Comparison of ENCODE assay signal across 25 mouse cellular contexts in the genomic region with DNA sequence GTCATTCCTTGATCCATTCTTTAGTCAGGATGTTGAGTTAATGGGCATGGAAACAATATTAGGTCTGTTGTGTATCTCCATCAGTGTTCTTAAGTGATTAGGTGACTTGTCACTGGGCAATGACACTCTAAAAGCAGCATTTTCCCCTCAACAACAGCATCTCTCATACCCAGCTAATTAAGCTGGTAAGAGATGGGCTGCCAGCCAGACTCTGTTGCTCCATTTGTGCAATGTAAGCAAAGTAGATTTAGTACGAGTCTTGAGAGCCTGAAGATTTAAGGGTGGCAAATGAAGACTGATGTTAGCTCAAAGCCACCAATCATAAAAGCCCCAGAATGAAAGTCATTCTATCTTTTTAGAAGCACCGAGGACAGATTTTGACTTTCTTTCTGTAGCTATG.
"Had no signal": no experiment of that assay in that cellular context is flagged by ENCODE, and none has a peak within 500 bp of the region (broad histone marks: within the 10 kb centered on the region; RNA-seq: fewer than 3 reads in every experiment).

No protein-coding gene starts in this region.

- H3K9ac ChIP-seq: heart, embryonic 12.5 days; hindbrain, embryonic 12.5 days; hindbrain, embryonic 14.5 days; intestine, embryonic 15.5 days; limb, embryonic 12.5 days had no signal

- ATAC-seq: hindbrain, embryonic 16.5 days; inflammation-experienced regulatory T-cells, adult 6 months; intestine, embryonic 15.5 days; intestine, postnatal 0 days had no signal

- H3K36me3 ChIP-seq: heart, embryonic 10.5 days; heart, embryonic 12.5 days; hindbrain, embryonic 10.5 days; hindbrain, embryonic 12.5 days; intestine, embryonic 15.5 days; limb, embryonic 10.5 days; limb, embryonic 12.5 days had no signal

- H3K4me1 ChIP-seq: heart, embryonic 10.5 days; heart, embryonic 12.5 days; hindbrain, embryonic 10.5 days; hindbrain, embryonic 12.5 days; intestine, embryonic 15.5 days; limb, embryonic 10.5 days; limb, embryonic 12.5 days had no signal

- H3K4me3 ChIP-seq: heart, embryonic 10.5 days; heart, embryonic 12.5 days; hindbrain, embryonic 10.5 days; hindbrain, embryonic 12.5 days; intestine, embryonic 15.5 days; layer of hippocampus, adult 2 months; left cerebral cortex, adult 2 months; limb, embryonic 10.5 days; limb, embryonic 12.5 days had no signal

- H3K9me3 ChIP-seq: heart, embryonic 10.5 days; heart, embryonic 12.5 days; hindbrain, embryonic 10.5 days; hindbrain, embryonic 12.5 days; intestine, embryonic 15.5 days; limb, embryonic 10.5 days; limb, embryonic 12.5 days had no signal

- DNase-seq: gastrocnemius, postnatal 10 days; gastrocnemius, postnatal 25 days; heart, adult 18-20 months; heart, postnatal 10 days; heart, postnatal 4 days; kidney, adult 18-20 months; kidney, adult 8-10 months; kidney, postnatal 10 days; kidney, postnatal 25 days; kidney, postnatal 4 days; liver had no signal

- H3K27me3 ChIP-seq: heart, embryonic 12.5 days; hindbrain, embryonic 12.5 days; intestine, embryonic 15.5 days; limb, embryonic 12.5 days had no signal

- H3K27ac ChIP-seq: heart, embryonic 10.5 days; hindbrain, embryonic 10.5 days; hindbrain, embryonic 12.5 days; hindbrain, embryonic 14.5 days; intestine, embryonic 15.5 days; layer of hippocampus, adult 2 months; left cerebral cortex, adult 2 months; limb, embryonic 10.5 days; limb, embryonic 12.5 days had no signal

- H3K4me2 ChIP-seq: heart, embryonic 12.5 days; hindbrain, embryonic 12.5 days; hindbrain, embryonic 14.5 days; intestine, embryonic 15.5 days; limb, embryonic 12.5 days; liver, embryonic 11.5 days had no signal
